In the genomic region with DNA sequence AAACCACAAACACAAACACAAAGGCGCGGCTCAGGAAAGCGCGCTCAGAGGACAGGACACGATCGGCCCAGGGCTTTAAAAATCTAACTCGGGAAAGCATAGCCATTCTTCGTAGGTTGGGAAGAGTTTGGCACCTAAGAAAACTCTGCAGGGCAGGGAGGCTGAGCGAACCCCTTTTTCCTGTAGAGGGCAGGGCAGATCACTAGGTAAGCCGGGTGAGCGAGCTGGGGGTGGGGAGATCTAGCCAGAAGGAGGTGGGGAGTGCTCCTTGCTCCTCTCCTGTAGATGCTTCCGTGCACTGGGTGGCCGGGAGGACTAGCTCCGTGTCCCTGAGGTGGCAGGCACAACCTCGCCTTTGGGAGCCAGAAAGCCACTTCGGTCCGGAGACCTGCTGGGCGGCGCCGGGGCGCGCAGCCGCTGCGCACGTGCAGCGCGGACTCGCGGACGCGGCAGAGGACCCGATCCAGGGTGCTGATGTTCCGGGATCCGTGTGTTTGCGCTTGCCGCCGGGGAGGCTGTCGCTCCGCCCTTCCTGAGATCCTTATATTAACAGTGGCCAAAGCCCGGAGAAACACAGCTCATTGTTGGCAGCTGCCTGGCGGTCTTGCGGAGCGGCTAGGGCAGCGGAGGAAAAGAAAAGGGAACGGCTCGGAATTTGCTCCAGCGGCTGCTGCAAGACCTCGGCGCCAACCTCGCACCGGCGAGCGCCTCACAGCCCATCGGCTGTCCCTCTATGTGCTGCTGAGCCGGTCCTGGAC, we compare ENCODE assay signal across 8 mouse cellular contexts. TPM values are rescaled to one million over a fixed set of nuclear protein-coding genes. Genes with fewer than 3 reads are reported as not detected.
A peak's percentile ranks its signal among the peaks of the same experiment; 100 is the strongest.
DNase-seq lines count a peak whose midpoint lies in the region; ATAC-seq and TF ChIP-seq lines count a peak whose summit lies in the region.

Gene Cited2, plus strand, starts transcription at position 566 of the 758 bp plus-strand sequence.

- no peaks in the 10 kb centered on the region for H3K27me3 ChIP-seq in CH12.LX (replicated peaks)
- H3K27me3 ChIP-seq in forebrain, embryonic 12.5 days, result no peaks in the 10 kb centered on the region
- no peaks in the 10 kb centered on the region for H3K27me3 ChIP-seq in heart, postnatal 0 days (ENCODE audit: control insufficient read depth, insufficient read depth, low read length)
- H3K27me3 ChIP-seq in liver, embryonic 16.5 days (ENCODE audit: control insufficient read depth, insufficient read depth, low read depth, low read length), result no peaks in the 10 kb centered on the region
- no peaks in the 10 kb centered on the region for H3K27me3 ChIP-seq in neural tube, embryonic 13.5 days
- H3K27me3 ChIP-seq in testis, adult 2 months (ENCODE audit: control insufficient read depth, insufficient read depth, low read length), result no peaks in the 10 kb centered on the region

- DNase-seq in CH12.LX (ENCODE audit: extremely low read depth), result peak; percentile 85
- peak; percentile 84 for DNase-seq in c-Kit-positive CD71-positive TER-119-negative erythroid progenitor cells, embryonic 14.5 days (ENCODE audit: low read depth)
- peak; percentile 94 for DNase-seq in heart, postnatal 0 days (ENCODE audit: low spot score)
- peak; percentile 98 to 99 for DNase-seq in kidney, postnatal 4 days

- H3K4me3 ChIP-seq in CH12.LX (replicated peaks in 1 of 3; ENCODE audit: low read depth in 2 of 3, low read length in 2 of 3, poor library complexity in 1 of 3), result peak within 1 kb of the TSS; percentile 70 to 93 (median 78)
- H3K4me3 ChIP-seq in forebrain, embryonic 12.5 days (replicated peaks), result peak within 1 kb of the TSS; percentile 90
- H3K4me3 ChIP-seq in heart, postnatal 0 days (ENCODE audit: low read depth, low read length), result peak within 1 kb of the TSS; percentile 93
- H3K4me3 ChIP-seq in liver, embryonic 16.5 days (ENCODE audit: low read depth, low read length), result peak within 1 kb of the TSS; percentile 89
- H3K4me3 ChIP-seq in neural tube, embryonic 13.5 days, result peak within 1 kb of the TSS; percentile 98
- H3K4me3 ChIP-seq in testis, adult 2 months (ENCODE audit: control insufficient read depth, low read depth, low read length), result peak within 1 kb of the TSS; percentile 91

- peak within 1 kb of the TSS; percentile 68 for H3K4me2 ChIP-seq in CH12.LX (ENCODE audit: insufficient read depth, low read depth, poor library complexity, severe bottlenecking)
- H3K4me2 ChIP-seq in forebrain, embryonic 12.5 days, result peak within 1 kb of the TSS; percentile 72
- H3K4me2 ChIP-seq in heart, postnatal 0 days (ENCODE audit: low read depth, low read length), result peak within 1 kb of the TSS; percentile 96
- H3K4me2 ChIP-seq in liver, embryonic 16.5 days (ENCODE audit: low read depth, low read length), result peak within 1 kb of the TSS; percentile 95
- H3K4me2 ChIP-seq in neural tube, embryonic 13.5 days, result peak within 1 kb of the TSS; percentile 79

- ATAC-seq in forebrain, embryonic 12.5 days (ENCODE audit: low FRiP score), result peak; percentile 82
- ATAC-seq in heart, postnatal 0 days (ENCODE audit: insufficient read depth, low read depth), result peak; percentile 76
- peak; percentile 75 for ATAC-seq in liver, embryonic 16.5 days (ENCODE audit: low read depth)
- peak; percentile 86 for ATAC-seq in neural tube, embryonic 13.5 days (ENCODE audit: low read depth)

- TF ChIP-seq EP300 in CH12.LX (IDR thresholded peaks at IDR 0.05; ENCODE audit: low read length), result no peak
- TF ChIP-seq EP300 in heart, postnatal 0 days (IDR thresholded peaks at IDR 0.05; ENCODE audit: low read depth), result no peak

- peak within 1 kb of the TSS; percentile 92 for H3K27ac ChIP-seq in CH12.LX (ENCODE audit: insufficient read depth, low read depth)
- peak within 1 kb of the TSS; percentile 99 for H3K27ac ChIP-seq in forebrain, embryonic 12.5 days
- H3K27ac ChIP-seq in heart, postnatal 0 days (ENCODE audit: low read depth), result peak within 1 kb of the TSS; percentile 100
- peak within 1 kb of the TSS; percentile 97 for H3K27ac ChIP-seq in liver, embryonic 16.5 days (ENCODE audit: low read length)
- H3K27ac ChIP-seq in neural tube, embryonic 13.5 days (replicated peaks), result peak within 1 kb of the TSS; percentile 100
- peak within 1 kb of the TSS; percentile 89 for H3K27ac ChIP-seq in testis, adult 2 months (ENCODE audit: control insufficient read depth, insufficient read depth, low read depth, low read length)

- in situ Hi-C loops in CH12.LX (cut with MboI; ENCODE audit: low pct_ligation_motif_present, low pct_unique_long_range_greater_than_20kb, low sequenced_read_pairs), result loop anchor here (5.0 to 25.0 kb wide), 4 partner anchors 41 to 736 kb away; no protein-coding TSS in a partner anchor

- TF ChIP-seq RAD21 in CH12.LX (IDR thresholded peaks at IDR 0.05; ENCODE audit: low read depth, low read length), result peak; percentile 16

- no peaks in the 10 kb centered on the region for H3K9me3 ChIP-seq in CH12.LX (replicated peaks; ENCODE audit: low read length)
- H3K9me3 ChIP-seq in forebrain, embryonic 12.5 days, result no peaks in the 10 kb centered on the region
- H3K9me3 ChIP-seq in heart, postnatal 0 days (replicated peaks; ENCODE audit: control insufficient read depth, low read length), result no peaks in the 10 kb centered on the region
- no peaks in the 10 kb centered on the region for H3K9me3 ChIP-seq in liver, embryonic 16.5 days (replicated peaks; ENCODE audit: control insufficient read depth, low read length)
- no peaks in the 10 kb centered on the region for H3K9me3 ChIP-seq in neural tube, embryonic 13.5 days

- peaks cover 11 to 22% of the 10 kb centered on the region in 2 experiments for H3K36me3 ChIP-seq in CH12.LX (replicated peaks in 1 of 2; ENCODE audit: control insufficient read depth in 1 of 2, insufficient read depth in 1 of 2, low read length in 1 of 2)
- H3K36me3 ChIP-seq in forebrain, embryonic 12.5 days (replicated peaks), result no peaks in the 10 kb centered on the region
- H3K36me3 ChIP-seq in heart, postnatal 0 days (replicated peaks; ENCODE audit: control insufficient read depth, insufficient read depth, low read length), result no peaks in the 10 kb centered on the region
- no peaks in the 10 kb centered on the region for H3K36me3 ChIP-seq in liver, embryonic 16.5 days (ENCODE audit: control insufficient read depth, insufficient read depth)
- H3K36me3 ChIP-seq in neural tube, embryonic 13.5 days, result 0 out of 2 replicates have a peak, but pooled peaks cover 4% of the 10 kb centered on the region
- H3K36me3 ChIP-seq in testis, adult 2 months (ENCODE audit: control insufficient read depth, insufficient read depth, low read length), result no peaks in the 10 kb centered on the region

- dilution Hi-C loops in CH12.LX (cut with MboI; ENCODE audit: extremely low pct_ligation_motif_present, extremely low pct_unique_long_range_greater_than_20kb, low sequenced_read_pairs), result no loop called here

- peak; percentile 100 for TF ChIP-seq POLR2A in CH12.LX (IDR thresholded peaks at IDR 0.05; ENCODE audit: low read depth, low read length)
- TF ChIP-seq POLR2A in testis, adult 2 months (IDR thresholded peaks at IDR 0.05; ENCODE audit: control insufficient read depth, low read depth, low read length), result peak; percentile 94

- H3K9ac ChIP-seq in CH12.LX (ENCODE audit: insufficient read depth, low read depth), result peak within 1 kb of the TSS; percentile 98
- peak within 1 kb of the TSS; percentile 93 for H3K9ac ChIP-seq in forebrain, embryonic 12.5 days
- H3K9ac ChIP-seq in heart, postnatal 0 days (replicated peaks; ENCODE audit: low read depth, low read length), result peak within 1 kb of the TSS; percentile 97
- H3K9ac ChIP-seq in liver, embryonic 16.5 days (ENCODE audit: low read depth, low read length), result peak within 1 kb of the TSS; percentile 94
- H3K9ac ChIP-seq in neural tube, embryonic 13.5 days, result peak within 1 kb of the TSS; percentile 99

- H3K4me1 ChIP-seq in CH12.LX (ENCODE audit: control insufficient read depth in 1 of 2, insufficient read depth in 2 of 2), result peaks cover 8 to 33% of the 10 kb centered on the region in 2 experiments; a peak in 3 of 4 replicates
- peaks cover 27% of the 10 kb centered on the region for H3K4me1 ChIP-seq in forebrain, embryonic 12.5 days
- H3K4me1 ChIP-seq in heart, postnatal 0 days (ENCODE audit: control insufficient read depth, insufficient read depth), result peaks cover 21% of the 10 kb centered on the region
- peaks cover 42% of the 10 kb centered on the region for H3K4me1 ChIP-seq in liver, embryonic 16.5 days (ENCODE audit: control insufficient read depth, low read depth, low read length)
- peaks cover 39% of the 10 kb centered on the region for H3K4me1 ChIP-seq in neural tube, embryonic 13.5 days (replicated peaks)
- H3K4me1 ChIP-seq in testis, adult 2 months (ENCODE audit: control insufficient read depth, insufficient read depth, low read length), result peaks cover 14% of the 10 kb centered on the region

- WGBS in forebrain, embryonic 12.5 days, result under 1% methylated on average over 54 of the region's 55 CpGs
- under 1% methylated on average over 54 of the region's 55 CpGs for WGBS in heart, postnatal 0 days
- WGBS in liver, embryonic 16.5 days (ENCODE audit: insufficient replicate concordance), result under 1% methylated on average over 55 of the region's 55 CpGs
- under 1% methylated on average over 55 of the region's 55 CpGs for WGBS in neural tube, embryonic 13.5 days

- peak in 1 of 2 experiments; percentile 46; a peak in 2 of 4 replicates for TF ChIP-seq CTCF in CH12.LX (conservative IDR thresholded peaks at IDR 0.05 in 1 of 2, IDR thresholded peaks at IDR 0.05 in 1 of 2; ENCODE audit: low read depth in 2 of 2, low read length in 2 of 2)
- TF ChIP-seq CTCF in heart, postnatal 0 days (IDR thresholded peaks at IDR 0.05; ENCODE audit: low read depth), result peak; percentile 35
- no peak for TF ChIP-seq CTCF in testis, adult 2 months (IDR thresholded peaks at IDR 0.05; ENCODE audit: control insufficient read depth, insufficient read depth, insufficient replicate concordance, low read depth, low read length)

- H3K79me2 ChIP-seq in CH12.LX (replicated peaks; ENCODE audit: control insufficient read depth, extremely low read depth, insufficient read depth, poor library complexity, severe bottlenecking), result peaks cover 23% of the 10 kb centered on the region

TF ChIP-seq in CH12.LX, 34 proteins besides CTCF, POLR2A, EP300 and RAD21 (continues in another document):
- peak; percentile 99 for TF ChIP-seq ZMIZ1 (IDR thresholded peaks at IDR 0.05; ENCODE audit: low read depth, low read length)
- TF ChIP-seq JUND (conservative IDR thresholded peaks at IDR 0.05; ENCODE audit: low read depth, low read length), result no peak
- TF ChIP-seq NRF1 (IDR thresholded peaks at IDR 0.05; ENCODE audit: low read depth, low read length), result peak; percentile 72

RNA-seq across cellular contexts. Expression of gene Cited2, which starts in this region (rescaled TPM):
- total RNA-seq in CH12.LX (2012; rRNA removed) (25.3 and 28.6 TPM in 2 replicates), CH12.LX (2014; rRNA removed) (22.6 and 23.7 TPM in 2 replicates)
- polyA plus RNA-seq in CH12.LX (2012; ENCODE audit: insufficient read length, low read depth), result 119 and 149 TPM in 2 replicates
- polyA plus RNA-seq in forebrain, embryonic 12.5 days (2016; fragmentation: Nextera tagmentation; extraction: Ambion mirVana), result 67.6 and 74.3 TPM in 2 replicates
- total RNA-seq in heart, postnatal 0 days (2014; rRNA removed; ENCODE audit: low replicate concordance), result 57.6 and 63.6 TPM in 2 replicates
- polyA plus RNA-seq in heart, postnatal 0 days (2015; fragmentation: Nextera tagmentation; extraction: Ambion mirVana), result 15.8 and 23.1 TPM in 2 replicates
- 14.5 and 19.4 TPM in 2 replicates for polyA plus RNA-seq in liver, embryonic 16.5 days (2015; fragmentation: Nextera tagmentation; extraction: Ambion mirVana)
- polyA plus RNA-seq in neural tube, embryonic 13.5 days (2015; fragmentation: Nextera tagmentation; extraction: Ambion mirVana), result 76.2 and 96.7 TPM in 2 replicates
- 15.5 and 16.1 TPM in 2 replicates for polyA plus RNA-seq in testis, adult 2 months (2012; rRNA removed)

Comparison
In these comparisons a context has a peak if more than half of its experiments do, and no peak if none do; other contexts are left out.
1. Peak in every context shown above with its lines: DNase-seq, ATAC-seq, H3K4me3 ChIP-seq and H3K27ac ChIP-seq.